Mouse (Mus musculus) lung, postnatal 0 days (tissue): ENCODE results near the gene Rufy3. TPM values are rescaled to one million over a fixed set of nuclear protein-coding genes. Genes with fewer than 3 reads are reported as not detected.

ENCODE experiments used
- ATAC-seq: fragments of 200-750 bp; cut with Nextera tagmentation; 2 replicates; pipeline ENCODE4 v1.8.0; 2017; ENCODE audit warnings: moderate library complexity
- DNase-seq: peaks from one replicate; pipeline ENCODE4 v3.0.0-alpha.2; 2016; ENCODE audit warnings: low spot score
- H3K27ac ChIP-seq: fragments of 300-500 bp; sonication (generic); 2 replicates; pipeline ENCODE4 v1.5.1; 2014; ENCODE audit warnings: antibody characterized with exemption, mild to moderate bottlenecking, low read length, mixed read lengths
- H3K27me3 ChIP-seq: fragments of 300-500 bp; sonication (generic); replicated peaks from 2 replicates; pipeline ENCODE4 v1.6.1; 2014; ENCODE audit warnings: low read length, mixed read lengths; ENCODE audit not compliant: insufficient read depth
- H3K36me3 ChIP-seq: fragments of 300-500 bp; sonication (generic); 2 replicates; pipeline ENCODE4 v1.6.1; 2014; ENCODE audit warnings: low read length, mixed read lengths; ENCODE audit not compliant: insufficient read depth
- H3K4me1 ChIP-seq: fragments of 300-500 bp; sonication (generic); 2 replicates; pipeline ENCODE4 v1.6.1; 2014; ENCODE audit warnings: antibody characterized with exemption, low read depth, low read length, mixed read lengths; ENCODE audit not compliant: insufficient read depth
- H3K4me2 ChIP-seq: fragments of 300-500 bp; sonication (generic); replicated peaks from 2 replicates; pipeline ENCODE4 v1.6.1; 2014; ENCODE audit warnings: low read depth, mild to moderate bottlenecking, low read length, moderate library complexity, mixed read lengths
- H3K4me3 ChIP-seq: fragments of 300-500 bp; sonication (generic); 2 replicates; pipeline ENCODE4 v1.5.1; 2014; ENCODE audit warnings: low read depth, low read length
- H3K9ac ChIP-seq: fragments of 300-500 bp; sonication (generic); replicated peaks from 2 replicates; pipeline ENCODE4 v1.6.1; 2014; ENCODE audit warnings: low read depth, mild to moderate bottlenecking
- H3K9me3 ChIP-seq: fragments of 300-500 bp; sonication (generic); 2 replicates; pipeline ENCODE4 v1.6.1; 2016; ENCODE audit warnings: low read length, mixed read lengths
- CTCF ChIP-seq: IDR thresholded peaks from 2 replicates; pipeline ENCODE4 v1.5.1; 2016; ENCODE audit warnings: antibody characterized with exemption, mild to moderate bottlenecking
- EP300 ChIP-seq: IDR thresholded peaks from 2 replicates; pipeline ENCODE4 v1.6.1; 2016; ENCODE audit warnings: antibody characterized with exemption, mild to moderate bottlenecking, control low read depth
- WGBS: fragments of 180-500 bp; shearing (Covaris S2); extraction: QIAGEN DNeasy Blood & Tissue Kit; methylation state at CpG from one replicate; pipeline ENCODE4 v1.1.7; 2014; 5-methylcytosine and 5-hydroxymethylcytosine counted together
- polyA plus RNA-seq: library from polyadenylated mRNA; unstranded; fragments of >200 nt; fragmentation: Nextera tagmentation; extraction: Ambion mirVana; gene quantifications from 2 replicates; pipeline ENCODE4 v1.2.1, GENCODE M21; 2015

Gene Rufy3
- polyA plus RNA-seq, 1 experiment from 2014 or later = 7.5 TPM

GRCm38 (mm10) chr5:88595537-88596455 is 31.0 kb downstream of the Rufy3 start:
- H3K4me2 ChIP-seq = no peak overlapping the region
- H3K27ac ChIP-seq = no peak overlapping the region
- peak; percentile 79 for ATAC-seq
- H3K9ac ChIP-seq = no peak overlapping the region
- DNase-seq = peak; percentile 65
- no peaks in the 10 kb centered on the region for H3K27me3 ChIP-seq
- no peaks in the 10 kb centered on the region for H3K4me1 ChIP-seq
- no peaks in the 10 kb centered on the region for H3K36me3 ChIP-seq
- 59% methylated on average over 5 of the region's 5 CpGs for whole genome bisulfite sequencing
- TF ChIP-seq CTCF (no peak), EP300 (no peak)
- no peaks in the 10 kb centered on the region for H3K9me3 ChIP-seq
- H3K4me3 ChIP-seq = no peak overlapping the region

GRCm38 (mm10) chr5:88598961-88599360 is 34.1 kb downstream of the Rufy3 start:
- Histone ChIP-seq H3K27ac (no peak overlapping the region), H3K4me3 (no peak overlapping the region), H3K9ac (no peak overlapping the region), H3K4me1 (no peaks in the 10 kb centered on the region), H3K36me3 (no peaks in the 10 kb centered on the region), H3K27me3 (no peaks in the 10 kb centered on the region), H3K4me2 (no peak overlapping the region), H3K9me3 (no peaks in the 10 kb centered on the region)
- WGBS = 75% methylated on average over 6 of the region's 6 CpGs
- no peak for DNase-seq
- no peak for TF ChIP-seq CTCF
- no peak for TF ChIP-seq EP300
- no peak for ATAC-seq

GRCm38 (mm10) chr5:88602030-88602429 is 37.2 kb downstream of the Rufy3 start:
- Histone ChIP-seq H3K4me1 (no peaks in the 10 kb centered on the region), H3K4me2 (no peak overlapping the region), H3K27ac (no peak overlapping the region), H3K9ac (no peak overlapping the region), H3K4me3 (no peak overlapping the region), H3K27me3 (no peaks in the 10 kb centered on the region), H3K9me3 (no peaks in the 10 kb centered on the region), H3K36me3 (no peaks in the 10 kb centered on the region)
- TF ChIP-seq EP300 = no peak
- no peak for TF ChIP-seq CTCF
- no peak for ATAC-seq
- no peak for DNase-seq
- 84% methylated on average over 2 of the region's 2 CpGs for WGBS

- no peak overlapping the region for H3K9ac ChIP-seq
- H3K9me3 ChIP-seq = no peaks in the 10 kb centered on the region
- H3K27ac ChIP-seq = no peak overlapping the region
- no peaks in the 10 kb centered on the region for H3K27me3 ChIP-seq
- no peaks in the 10 kb centered on the region for H3K36me3 ChIP-seq
- ATAC-seq (no peak), DNase-seq (no peak)
- H3K4me3 ChIP-seq = no peak overlapping the region
- H3K4me2 ChIP-seq = no peak overlapping the region
- WGBS = 78% methylated on average over 3 of the region's 3 CpGs
- no peaks in the 10 kb centered on the region for H3K4me1 ChIP-seq
- no peak for TF ChIP-seq CTCF
- TF ChIP-seq EP300 = no peak
These were observed 37.9 kb downstream of the Rufy3 start for GRCm38 (mm10) chr5:88602713-88603112.

- 89% methylated on average over 3 of the region's 3 CpGs for WGBS
These were observed 39.2 kb downstream of the Rufy3 start for GRCm38 (mm10) chr5:88604046-88604445.

GRCm38 (mm10) chr5:88604641-88605358 is 40.0 kb downstream of the Rufy3 start:
- Histone ChIP-seq H3K27ac (no peak overlapping the region), H3K36me3 (no peaks in the 10 kb centered on the region), H3K4me1 (no peaks in the 10 kb centered on the region), H3K27me3 (no peaks in the 10 kb centered on the region), H3K9ac (no peak overlapping the region), H3K9me3 (no peaks in the 10 kb centered on the region), H3K4me2 (no peak overlapping the region), H3K4me3 (no peak overlapping the region)
- DNase-seq (no peak), ATAC-seq (no peak)
- 91% methylated on average over 7 of the region's 7 CpGs for WGBS
- TF ChIP-seq CTCF = no peak
- no peak for TF ChIP-seq EP300

More at GRCm38 (mm10) chr5:88604046-88604445, 39.2 kb downstream of the Rufy3 start:
- Histone ChIP-seq H3K4me2 (no peak overlapping the region), H3K27ac (no peak overlapping the region), H3K9me3 (no peaks in the 10 kb centered on the region), H3K36me3 (no peaks in the 10 kb centered on the region), H3K27me3 (no peaks in the 10 kb centered on the region), H3K4me1 (no peaks in the 10 kb centered on the region), H3K4me3 (no peak overlapping the region), H3K9ac (no peak overlapping the region)
- TF ChIP-seq EP300 = no peak
- no peak for TF ChIP-seq CTCF
- no peak for DNase-seq
- ATAC-seq = no peak
